Mouse (Mus musculus) heart, postnatal 0 days (tissue): ENCODE data around the gene Pgap1.

Source experiments
- CTCF ChIP-seq: IDR thresholded peaks from 2 replicates; pipeline ENCODE4 v1.5.1; 2016; ENCODE audit warnings: antibody characterized with exemption, control low read depth, low read depth
- EP300 ChIP-seq: IDR thresholded peaks from 2 replicates; pipeline ENCODE4 v1.6.1; 2016; ENCODE audit warnings: antibody characterized with exemption, low read depth

- TF ChIP-seq CTCF, result no peak
- no peak for TF ChIP-seq EP300
Measured at GRCm38 (mm10) chr1:54531170-54531569, 26.3 kb downstream of the Pgap1 start.
